Mouse (Mus musculus): ENCODE data around the gene Sf3a3.

DNA sequence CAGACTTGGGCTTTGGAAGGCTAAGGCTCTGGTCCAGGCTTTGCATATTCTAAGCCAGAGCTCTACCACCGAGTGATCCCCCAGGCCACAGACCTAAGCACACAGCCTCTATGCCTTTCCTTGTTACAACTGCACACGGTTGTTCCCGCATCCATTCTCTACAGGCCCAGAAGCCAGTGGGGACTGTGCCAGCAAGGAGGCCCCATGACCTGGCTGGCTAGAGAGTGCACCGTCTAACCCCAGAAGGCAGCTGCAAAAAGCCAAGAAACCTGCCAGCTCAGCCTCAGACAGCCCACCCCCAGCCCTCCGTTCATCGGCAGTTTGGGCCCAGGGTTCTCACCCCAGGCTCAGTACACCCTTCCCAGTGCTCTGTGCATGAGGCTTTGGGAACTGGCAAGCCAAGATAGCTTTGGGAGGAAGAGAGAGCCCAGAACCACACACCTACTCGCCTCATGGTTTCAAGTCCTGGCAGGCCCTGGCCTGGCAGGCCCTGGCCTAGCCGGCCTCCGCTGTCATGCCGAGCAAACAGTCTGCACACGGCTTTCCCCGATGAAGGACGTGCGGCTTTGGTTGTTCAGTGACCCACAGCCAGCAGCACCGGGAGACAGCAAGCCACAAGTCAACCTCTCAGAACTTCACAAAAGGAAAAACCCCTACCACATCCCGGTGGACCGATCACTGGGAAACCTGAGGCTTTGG is 40.1 kb upstream of the Sf3a3 start:
- no peak for TF ChIP-seq CTCF (IDR thresholded peaks at IDR 0.05; ENCODE audit: low read depth)
- TF ChIP-seq EP300 (optimal IDR thresholded peaks at IDR 0.05), result no peak
